Mouse (Mus musculus) lung, adult 2 months (tissue): ENCODE measurements around the gene Ndufa9.

ENCODE experiments used
- CTCF ChIP-seq: fragments of 200-500 bp; IDR thresholded peaks from 2 replicates; pipeline ENCODE4 v1.5.1; 2011; ENCODE audit warnings: mild to moderate bottlenecking, low read length, control low read depth; ENCODE audit not compliant: insufficient read depth
- POLR2A ChIP-seq: fragments of 200-500 bp; IDR thresholded peaks from 2 replicates; pipeline ENCODE4 v1.6.1; 2011; ENCODE audit warnings: low read depth, mild to moderate bottlenecking, control low read depth, low read length, borderline replicate concordance; ENCODE audit errors: extremely low read depth

DNA sequence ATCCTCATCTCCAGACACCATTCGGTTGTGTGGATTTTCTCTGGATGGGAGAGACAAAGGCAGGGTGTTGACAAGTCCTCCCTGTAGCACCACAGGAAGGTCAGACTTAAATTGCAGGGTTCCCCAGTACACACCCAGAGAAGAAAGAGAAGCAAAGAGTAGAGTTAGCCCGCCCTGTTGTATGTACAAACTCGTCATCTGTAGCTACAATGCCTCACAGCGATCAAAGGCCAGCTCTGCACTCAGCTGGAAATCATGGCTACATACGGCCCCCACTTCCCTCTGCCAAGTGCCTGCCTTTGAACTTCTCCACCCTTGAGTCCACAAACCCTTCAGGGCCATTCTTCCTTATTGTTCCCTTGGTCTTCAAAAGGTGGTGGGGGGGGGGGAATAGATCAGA lies 64.7 kb downstream of the Ndufa9 start:
- TF ChIP-seq CTCF (no peak), POLR2A (no peak)
